In genomic region chr5:143050273-143050672, GRCm38 (mm10) we compare ENCODE assay signal across 9 mouse cellular contexts.
DNase-seq lines count a peak whose midpoint lies in the region; ATAC-seq and TF ChIP-seq lines count a peak whose summit lies in the region.
"Had no signal": no experiment of that assay in that cellular context is flagged by ENCODE, and none has a peak within 500 bp of the region (broad histone marks: within the 10 kb centered on the region; RNA-seq: fewer than 3 reads in every experiment).

No protein-coding gene starts in this region.

- ATAC-seq in heart, embryonic 11.5 days (replicated peaks; ENCODE audit: insufficient number of reproducible peaks, low FRiP score, low TSS enrichment) = no peak
- ATAC-seq in stomach, postnatal 0 days (ENCODE audit: low FRiP score, low TSS enrichment) = no peak

- H3K27me3 ChIP-seq in heart, embryonic 11.5 days (ENCODE audit: control insufficient read depth, insufficient read depth, low read length) = no peaks in the 10 kb centered on the region
- H3K27me3 ChIP-seq in spleen, adult 2 months (ENCODE audit: control insufficient read depth, insufficient read depth, low read length) = no peaks in the 10 kb centered on the region
- no peaks in the 10 kb centered on the region for H3K27me3 ChIP-seq in stomach, postnatal 0 days (ENCODE audit: control insufficient read depth, insufficient read depth, low read length)
- H3K27me3 ChIP-seq: CH12.LX had no signal

- H3K9ac ChIP-seq in heart, embryonic 11.5 days (ENCODE audit: low read depth, low read length) = no peak overlapping the region
- H3K9ac ChIP-seq in stomach, postnatal 0 days (ENCODE audit: low read length) = 0 out of 2 replicates have a peak overlapping the region, but pooled peaks have one; percentile 1

- no peak for TF ChIP-seq EP300 in stomach, postnatal 0 days (optimal IDR thresholded peaks at IDR 0.05)

- H3K4me1 ChIP-seq in heart, embryonic 11.5 days (ENCODE audit: control insufficient read depth, insufficient read depth, low read length) = peaks cover 66% of the 10 kb centered on the region
- H3K4me1 ChIP-seq in spleen, adult 2 months (ENCODE audit: control insufficient read depth, insufficient read depth, insufficient read length) = peaks cover 28% of the 10 kb centered on the region
- peaks cover 8% of the 10 kb centered on the region for H3K4me1 ChIP-seq in stomach, postnatal 0 days (replicated peaks; ENCODE audit: control insufficient read depth, insufficient read depth)

- 72% methylated on average over 5 of the region's 5 CpGs for WGBS in heart, embryonic 11.5 days (ENCODE audit: insufficient replicate concordance)
- WGBS in spleen, adult 2 months = 47% methylated on average over 5 of the region's 5 CpGs
- 35% methylated on average over 5 of the region's 5 CpGs for WGBS in macrophage (ENCODE audit: missing documents)
- WGBS in stomach, postnatal 0 days = 47% methylated on average over 5 of the region's 5 CpGs

- no peak overlapping the region for H3K4me2 ChIP-seq in heart, embryonic 11.5 days
- 0 out of 2 replicates have a peak overlapping the region, but pooled peaks have one; percentile 17 for H3K4me2 ChIP-seq in stomach, postnatal 0 days (replicated peaks; ENCODE audit: low read depth)

- no peak for TF ChIP-seq POLR2A in spleen, adult 2 months (IDR thresholded peaks at IDR 0.05; ENCODE audit: low read depth, low read length)

- no peaks in the 10 kb centered on the region for H3K9me3 ChIP-seq in heart, embryonic 11.5 days (replicated peaks; ENCODE audit: control insufficient read depth, low read length)
- H3K9me3 ChIP-seq in stomach, postnatal 0 days (ENCODE audit: control insufficient read depth, low read length) = no peaks in the 10 kb centered on the region

- H3K4me3 ChIP-seq in heart, embryonic 11.5 days (ENCODE audit: low read depth, low read length) = no peak overlapping the region
- no peak overlapping the region for H3K4me3 ChIP-seq in spleen, adult 2 months (ENCODE audit: extremely low read depth, insufficient read depth, insufficient read length)
- no peak overlapping the region for H3K4me3 ChIP-seq in macrophage (ENCODE audit: inconsistent target)
- no peak overlapping the region for H3K4me3 ChIP-seq in stomach, postnatal 0 days (ENCODE audit: low read depth, low read length)

- no peak for DNase-seq in heart, adult 9 months (ENCODE audit: low spot score in 2 of 2)
- DNase-seq in spleen, adult 2 months (ENCODE audit: low read depth in 1 of 2, low spot score in 2 of 2) = no peak
- no peak for DNase-seq in spleen, postnatal 14 days (ENCODE audit: low spot score in 2 of 2)
- DNase-seq in stomach, postnatal 0 days (ENCODE audit: low spot score) = no peak
- DNase-seq in adrenal gland, postnatal 25 days = no peak
- DNase-seq in thymus, postnatal 0 days (ENCODE audit: low spot score) = no peak

- TF ChIP-seq CTCF in spleen, adult 2 months (IDR thresholded peaks at IDR 0.05; ENCODE audit: extremely low read depth, insufficient read depth, insufficient read length, insufficient replicate concordance) = no peak
- no peak for TF ChIP-seq CTCF in stomach, postnatal 0 days (IDR thresholded peaks at IDR 0.05; ENCODE audit: low read depth)

- H3K79me2 ChIP-seq in macrophage (ENCODE audit: inconsistent target) = peaks cover 7% of the 10 kb centered on the region; the same call in 1 of the 2 replicates

- H3K36me3 ChIP-seq in heart, embryonic 11.5 days (ENCODE audit: control insufficient read depth, insufficient read depth, low read length) = no peaks in the 10 kb centered on the region
- 0 out of 2 replicates have a peak, but pooled peaks cover 1% of the 10 kb centered on the region for H3K36me3 ChIP-seq in spleen, adult 2 months (ENCODE audit: control insufficient read depth, insufficient read depth, low read length)
- no peaks in the 10 kb centered on the region; the same call in 1 of the 2 replicates for H3K36me3 ChIP-seq in macrophage (ENCODE audit: inconsistent target)
- H3K36me3 ChIP-seq in stomach, postnatal 0 days (ENCODE audit: control insufficient read depth, insufficient read depth, low read length) = no peaks in the 10 kb centered on the region

- H3K27ac ChIP-seq in heart, embryonic 11.5 days (ENCODE audit: low read depth, low read length) = peak overlapping the region; percentile 52; the same call in 1 of the 2 replicates
- peak overlapping the region; percentile 66 for H3K27ac ChIP-seq in spleen, adult 2 months (ENCODE audit: insufficient read depth, low read length)
- H3K27ac ChIP-seq in macrophage = peak overlapping the region; percentile 82
- H3K27ac ChIP-seq in stomach, postnatal 0 days (replicated peaks) = peak overlapping the region; percentile 76
